Mouse (Mus musculus) spleen, adult 2 months (tissue): ENCODE results near the gene Calr3. TPM values are rescaled to one million over a fixed set of nuclear protein-coding genes. Genes with fewer than 3 reads are reported as not detected.

Experiments
- DNase-seq, 2 experiments: peaks; one replicate each; pipeline versions ENCODE4 v3.0.0 to v3.0.0-alpha.2; 2012 to 2021; ENCODE audit warnings: low spot score in 2 of 2, low read depth in 1 of 2
- H3K27ac ChIP-seq: fragments of 200-500 bp; 2 replicates; pipeline ENCODE4 v1.5.1; 2012; ENCODE audit warnings: low read length, inconsistent platforms; ENCODE audit not compliant: insufficient read depth
- H3K27me3 ChIP-seq: fragments of 200-500 bp; 2 replicates; pipeline ENCODE4 v1.6.1; 2012; ENCODE audit warnings: mild to moderate bottlenecking, moderate library complexity, low read length, inconsistent platforms; ENCODE audit not compliant: control insufficient read depth, insufficient read depth
- H3K36me3 ChIP-seq: fragments of 200-500 bp; 2 replicates; pipeline ENCODE4 v1.6.1; 2012; ENCODE audit warnings: mild to moderate bottlenecking, low read length, inconsistent platforms; ENCODE audit not compliant: control insufficient read depth, insufficient read depth
- H3K4me1 ChIP-seq: fragments of 200-500 bp; 2 replicates; pipeline ENCODE4 v1.6.1; 2011; ENCODE audit warnings: inconsistent platforms; ENCODE audit not compliant: control insufficient read depth, insufficient read depth, insufficient read length
- H3K4me3 ChIP-seq: fragments of 200-500 bp; 2 replicates; pipeline ENCODE4 v1.5.1; 2011; ENCODE audit warnings: mild to moderate bottlenecking, inconsistent platforms; ENCODE audit not compliant: insufficient read depth, insufficient read length; ENCODE audit errors: extremely low read depth
- CTCF ChIP-seq: fragments of 200-500 bp; IDR thresholded peaks from 2 replicates; pipeline ENCODE4 v1.5.1; 2011; ENCODE audit warnings: mild to moderate bottlenecking, inconsistent platforms; ENCODE audit not compliant: insufficient read depth, insufficient read length, insufficient replicate concordance; ENCODE audit errors: extremely low read depth
- POLR2A ChIP-seq: fragments of 200-500 bp; IDR thresholded peaks from 2 replicates; pipeline ENCODE4 v1.6.1; 2011; ENCODE audit warnings: low read depth, low read length, inconsistent platforms
- WGBS: fragments of 180-500 bp; shearing (Covaris S2); methylation state at CpG from one replicate; pipeline ENCODE4 v1.1.7; 2018; 5-methylcytosine and 5-hydroxymethylcytosine counted together
- polyA plus RNA-seq: library from polyadenylated mRNA; depleted of rRNA; stranded (reverse); fragments of >200 nt; gene quantifications from 2 replicates; pipeline ENCODE4 v1.2.3, GENCODE M21; 2012

Calr3 gene
- polyA plus RNA-seq, 1 experiment = 0.11 TPM

- Histone ChIP-seq H3K4me3 (no peak overlapping the region), H3K27me3 (no peaks in the 10 kb centered on the region), H3K27ac (no peak overlapping the region), H3K4me1 (no peaks in the 10 kb centered on the region), H3K36me3 (peaks cover 56% of the 10 kb centered on the region)
- no peak for DNase-seq
- WGBS = 92% methylated on average over 4 of the region's 4 CpGs
- no peak for TF ChIP-seq CTCF
- no peak for TF ChIP-seq POLR2A
These were observed 16.3 kb upstream of the Calr3 start for GRCm38 (mm10) chr8:72459881-72460533.

- H3K27me3 ChIP-seq = no peaks in the 10 kb centered on the region
- no peaks in the 10 kb centered on the region for H3K4me1 ChIP-seq
- WGBS = 90% methylated on average over 6 of the region's 6 CpGs
- no peak for DNase-seq
- peaks cover 48% of the 10 kb centered on the region for H3K36me3 ChIP-seq
- H3K4me3 ChIP-seq = no peak overlapping the region
- H3K27ac ChIP-seq = no peak overlapping the region
- TF ChIP-seq CTCF (no peak), POLR2A (no peak)
These were observed 14.8 kb upstream of the Calr3 start for GRCm38 (mm10) chr8:72458457-72458856.

- 95% methylated on average over 3 of the region's 3 CpGs for WGBS
- TF ChIP-seq CTCF = no peak
- TF ChIP-seq POLR2A = no peak
- DNase-seq = no peak
- H3K36me3 ChIP-seq = peaks cover 43% of the 10 kb centered on the region
- no peaks in the 10 kb centered on the region for H3K4me1 ChIP-seq
- no peaks in the 10 kb centered on the region for H3K27me3 ChIP-seq
- H3K4me3 ChIP-seq = no peak overlapping the region
- no peak overlapping the region for H3K27ac ChIP-seq
These were observed 14.1 kb upstream of the Calr3 start for GRCm38 (mm10) chr8:72457806-72458205.

GRCm38 (mm10) chr8:72455317-72455716, 11.6 kb upstream of the Calr3 start:
- H3K27ac ChIP-seq = no peak overlapping the region
- H3K4me1 ChIP-seq = no peaks in the 10 kb centered on the region
- H3K4me3 ChIP-seq = no peak overlapping the region
- H3K27me3 ChIP-seq = no peaks in the 10 kb centered on the region
- TF ChIP-seq CTCF = no peak
- no peak for TF ChIP-seq POLR2A
- WGBS = 91% methylated on average over 4 of the region's 4 CpGs
- no peak for DNase-seq
- peaks cover 27% of the 10 kb centered on the region for H3K36me3 ChIP-seq

- Histone ChIP-seq H3K4me3 (no peak overlapping the region), H3K27me3 (no peaks in the 10 kb centered on the region), H3K27ac (no peak overlapping the region), H3K4me1 (no peaks in the 10 kb centered on the region), H3K36me3 (peaks cover 28% of the 10 kb centered on the region)
- no peak for DNase-seq
- 98% methylated on average over 2 of the region's 2 CpGs for WGBS
- no peak for TF ChIP-seq CTCF
- TF ChIP-seq POLR2A = no peak
These were observed 10.2 kb upstream of the Calr3 start for GRCm38 (mm10) chr8:72453904-72454303.

GRCm38 (mm10) chr8:72451516-72451915, 7.8 kb upstream of the Calr3 start:
- TF ChIP-seq POLR2A (no peak), CTCF (no peak)
- no peak overlapping the region for H3K27ac ChIP-seq
- WGBS = 86% methylated on average over 8 of the region's 8 CpGs

GRCm38 (mm10) chr8:72445071-72445470, 1.4 kb upstream of the Calr3 start:
- WGBS = 41% methylated on average over 6 of the region's 6 CpGs
- Histone ChIP-seq H3K4me1 (peaks cover 2% of the 10 kb centered on the region; the same call in 1 of the 2 replicates), H3K27ac (peak overlapping the region; percentile 90), H3K36me3 (peaks cover 6% of the 10 kb centered on the region), H3K27me3 (no peaks in the 10 kb centered on the region), H3K4me3 (peak overlapping the region; percentile 17; the same call in 1 of the 2 replicates)
- DNase-seq = peak; percentile 58 to 71
- TF ChIP-seq CTCF = no peak
- TF ChIP-seq POLR2A = no peak

More at GRCm38 (mm10) chr8:72451516-72451915, 7.8 kb upstream of the Calr3 start:
- Histone ChIP-seq H3K36me3 (peaks cover 21% of the 10 kb centered on the region), H3K4me1 (no peaks in the 10 kb centered on the region), H3K4me3 (no peak overlapping the region), H3K27me3 (no peaks in the 10 kb centered on the region)
- DNase-seq = no peak
